Mouse (Mus musculus) ES-E14 (cell line): ENCODE data around the gene Cyth2.

Experiments
- CHD2 ChIP-seq: IDR thresholded peaks from 2 replicates; pipeline ENCODE4 v1.6.1; 2014; ENCODE audit warnings: mild to moderate bottlenecking, low read depth, low read length, inconsistent platforms
- HCFC1 ChIP-seq: IDR thresholded peaks from 2 replicates; pipeline ENCODE4 v1.6.1; 2012; ENCODE audit warnings: low read length, inconsistent platforms, borderline replicate concordance; ENCODE audit not compliant: insufficient read depth
- MAFK ChIP-seq: IDR thresholded peaks from 2 replicates; pipeline ENCODE4 v1.6.1; 2014; ENCODE audit warnings: mild to moderate bottlenecking, low read depth, low read length, inconsistent platforms; ENCODE audit not compliant: insufficient read depth
- ZC3H11A ChIP-seq: IDR thresholded peaks from 2 replicates; pipeline ENCODE4 v1.6.1; 2012; ENCODE audit warnings: low read depth, mild to moderate bottlenecking, inconsistent platforms, low read length, borderline replicate concordance
- ZNF384 ChIP-seq: IDR thresholded peaks from 2 replicates; pipeline ENCODE4 v1.6.1; 2012; ENCODE audit warnings: low read depth, low read length, inconsistent platforms

- TF ChIP-seq CHD2 (no peak), HCFC1 (no peak), ZC3H11A (no peak), MAFK (no peak), ZNF384 (no peak)
Observed at GRCm38 (mm10) chr7:45760151-45760550, 54.2 kb downstream of the Cyth2 start.
